Mouse (Mus musculus) spleen, adult 2 months (tissue): ENCODE measurements around the gene Fpgs. TPM values are rescaled to one million over a fixed set of nuclear protein-coding genes. Genes with fewer than 3 reads are reported as not detected.

ENCODE experiments used
- DNase-seq, 2 experiments: peaks; one replicate each; pipeline versions ENCODE4 v3.0.0 to v3.0.0-alpha.2; 2012 to 2021; ENCODE audit warnings: low spot score in 2 of 2, low read depth in 1 of 2
- H3K27ac ChIP-seq: fragments of 200-500 bp; 2 replicates; pipeline ENCODE4 v1.5.1; 2012; ENCODE audit warnings: low read length, inconsistent platforms; ENCODE audit not compliant: insufficient read depth
- H3K27me3 ChIP-seq: fragments of 200-500 bp; 2 replicates; pipeline ENCODE4 v1.6.1; 2012; ENCODE audit warnings: mild to moderate bottlenecking, moderate library complexity, low read length, inconsistent platforms; ENCODE audit not compliant: control insufficient read depth, insufficient read depth
- H3K36me3 ChIP-seq: fragments of 200-500 bp; 2 replicates; pipeline ENCODE4 v1.6.1; 2012; ENCODE audit warnings: mild to moderate bottlenecking, low read length, inconsistent platforms; ENCODE audit not compliant: control insufficient read depth, insufficient read depth
- H3K4me1 ChIP-seq: fragments of 200-500 bp; 2 replicates; pipeline ENCODE4 v1.6.1; 2011; ENCODE audit warnings: inconsistent platforms; ENCODE audit not compliant: control insufficient read depth, insufficient read depth, insufficient read length
- H3K4me3 ChIP-seq: fragments of 200-500 bp; 2 replicates; pipeline ENCODE4 v1.5.1; 2011; ENCODE audit warnings: mild to moderate bottlenecking, inconsistent platforms; ENCODE audit not compliant: insufficient read depth, insufficient read length; ENCODE audit errors: extremely low read depth
- CTCF ChIP-seq: fragments of 200-500 bp; IDR thresholded peaks from 2 replicates; pipeline ENCODE4 v1.5.1; 2011; ENCODE audit warnings: mild to moderate bottlenecking, inconsistent platforms; ENCODE audit not compliant: insufficient read depth, insufficient read length, insufficient replicate concordance; ENCODE audit errors: extremely low read depth
- POLR2A ChIP-seq: fragments of 200-500 bp; IDR thresholded peaks from 2 replicates; pipeline ENCODE4 v1.6.1; 2011; ENCODE audit warnings: low read depth, low read length, inconsistent platforms
- WGBS: fragments of 180-500 bp; shearing (Covaris S2); methylation state at CpG from one replicate; pipeline ENCODE4 v1.1.7; 2018; 5-methylcytosine and 5-hydroxymethylcytosine counted together
- polyA plus RNA-seq: library from polyadenylated mRNA; depleted of rRNA; stranded (reverse); fragments of >200 nt; gene quantifications from 2 replicates; pipeline ENCODE4 v1.2.3, GENCODE M21; 2012

Fpgs gene
- polyA plus RNA-seq, 1 experiment, result 34.5 TPM

DNA sequence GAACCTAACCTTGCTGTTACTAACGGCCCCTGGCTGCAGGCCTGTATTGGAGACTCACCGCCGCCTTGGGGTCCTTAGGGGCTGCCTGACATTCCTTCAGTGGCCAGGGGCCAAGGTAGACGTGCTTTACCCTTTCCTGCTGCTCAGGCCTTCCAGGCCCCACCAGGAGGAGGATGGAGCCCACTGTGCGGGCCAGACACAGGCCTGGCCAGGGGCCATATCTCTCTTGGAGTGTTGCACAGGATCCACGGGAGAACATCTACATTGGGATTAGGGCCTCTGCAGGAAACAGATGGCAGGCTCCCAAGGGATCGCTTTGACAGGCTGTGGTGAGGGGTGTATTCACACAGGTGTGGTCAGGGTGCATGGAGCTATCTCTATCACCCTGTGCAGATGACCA, 61.1 kb downstream of the Fpgs start:
- H3K4me1 ChIP-seq, result peaks cover 11% of the 10 kb centered on the region
- no peaks in the 10 kb centered on the region for H3K27me3 ChIP-seq
- DNase-seq, result no peak
- 77% methylated on average over 7 of the region's 7 CpGs for WGBS
- H3K4me3 ChIP-seq, result no peak overlapping the region
- H3K36me3 ChIP-seq, result no peaks in the 10 kb centered on the region
- TF ChIP-seq CTCF (no peak), POLR2A (no peak)
- H3K27ac ChIP-seq, result no peak overlapping the region

DNA sequence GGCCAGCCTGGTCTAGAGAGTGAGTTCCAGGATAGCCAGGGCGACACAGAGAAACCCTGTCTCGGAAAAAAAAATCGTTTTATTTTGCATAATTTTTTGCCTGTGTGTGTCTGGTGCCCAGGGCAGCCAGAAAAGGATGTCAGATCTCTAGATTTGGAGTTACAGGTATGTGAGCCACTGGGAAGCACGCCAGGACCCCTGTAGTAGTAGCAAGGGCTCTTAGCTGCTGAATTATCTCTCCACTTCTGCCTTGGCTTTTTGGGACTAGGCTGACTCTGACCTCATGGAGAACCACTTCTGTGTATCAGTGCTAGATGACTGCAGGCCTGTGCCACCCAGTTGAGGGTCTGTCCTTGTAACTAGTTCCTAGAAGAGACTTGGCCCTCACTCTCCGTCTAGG, 62.1 kb downstream of the Fpgs start:
- no peak overlapping the region for H3K27ac ChIP-seq
- TF ChIP-seq POLR2A (no peak), CTCF (no peak)
- H3K27me3 ChIP-seq, result no peaks in the 10 kb centered on the region
- DNase-seq, result no peak
- H3K4me3 ChIP-seq, result no peak overlapping the region
- peaks cover 14% of the 10 kb centered on the region for H3K4me1 ChIP-seq
- 79% methylated on average over 5 of the region's 5 CpGs for WGBS
- H3K36me3 ChIP-seq, result no peaks in the 10 kb centered on the region

DNA sequence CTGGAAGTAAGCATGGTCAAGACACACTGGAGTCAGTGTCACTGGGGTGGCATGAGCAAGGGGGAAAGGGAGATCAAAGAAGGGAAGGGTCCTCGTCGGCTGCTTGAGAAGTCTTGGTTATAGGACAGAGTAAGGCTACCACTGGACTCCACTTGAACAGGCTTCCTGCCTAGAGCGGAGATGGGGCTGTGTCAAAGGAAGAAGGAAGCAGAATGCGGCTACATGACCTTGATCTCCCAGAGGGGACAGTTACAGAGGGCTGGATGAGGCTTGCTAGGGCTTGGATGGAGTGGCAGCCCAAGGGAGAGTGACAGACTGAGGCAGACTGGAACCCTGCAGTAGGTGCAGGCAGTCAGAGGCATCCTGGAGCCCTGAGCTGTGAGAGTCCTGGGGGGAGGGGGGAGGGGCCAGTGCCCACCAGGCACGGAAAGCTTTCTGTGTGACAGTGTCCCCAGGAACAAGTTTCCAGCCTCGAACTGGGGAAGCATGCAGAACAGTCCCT, 63.3 kb downstream of the Fpgs start:
- peaks cover 8% of the 10 kb centered on the region for H3K4me1 ChIP-seq
- H3K27me3 ChIP-seq, result no peaks in the 10 kb centered on the region
- TF ChIP-seq POLR2A (no peak), CTCF (no peak)
- no peak for DNase-seq
- H3K4me3 ChIP-seq, result no peak overlapping the region
- peak overlapping the region; percentile 13; the same call in 1 of the 2 replicates for H3K27ac ChIP-seq
- no peaks in the 10 kb centered on the region for H3K36me3 ChIP-seq
- WGBS, result 34% methylated on average over 6 of the region's 6 CpGs

DNA sequence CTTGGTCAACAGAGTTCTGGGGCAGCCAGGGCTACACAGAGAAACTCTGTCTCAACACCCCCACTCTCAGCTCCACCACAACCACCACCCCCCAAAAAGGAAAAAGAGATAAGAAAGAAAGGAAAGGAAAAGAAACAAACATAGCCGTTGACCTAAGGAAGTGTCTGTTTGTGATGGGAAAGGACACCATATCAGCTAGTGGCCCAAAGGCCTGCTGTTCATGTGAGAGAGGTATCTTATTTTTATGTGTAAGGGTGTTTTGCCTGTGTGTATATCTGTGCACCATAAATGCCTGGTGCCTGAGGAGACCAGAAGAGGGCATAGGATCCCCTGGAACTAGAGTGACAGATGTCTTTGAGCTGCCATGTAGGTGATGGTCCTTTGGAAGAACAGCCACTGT, 64.3 kb downstream of the Fpgs start:
- Histone ChIP-seq H3K4me3 (no peak overlapping the region), H3K36me3 (no peaks in the 10 kb centered on the region), H3K4me1 (peaks cover 8% of the 10 kb centered on the region), H3K27me3 (no peaks in the 10 kb centered on the region), H3K27ac (no peak overlapping the region)
- DNase-seq, result no peak
- 45% methylated on average over 1 of the region's 1 CpGs for WGBS
- TF ChIP-seq POLR2A (no peak), CTCF (no peak)

DNA sequence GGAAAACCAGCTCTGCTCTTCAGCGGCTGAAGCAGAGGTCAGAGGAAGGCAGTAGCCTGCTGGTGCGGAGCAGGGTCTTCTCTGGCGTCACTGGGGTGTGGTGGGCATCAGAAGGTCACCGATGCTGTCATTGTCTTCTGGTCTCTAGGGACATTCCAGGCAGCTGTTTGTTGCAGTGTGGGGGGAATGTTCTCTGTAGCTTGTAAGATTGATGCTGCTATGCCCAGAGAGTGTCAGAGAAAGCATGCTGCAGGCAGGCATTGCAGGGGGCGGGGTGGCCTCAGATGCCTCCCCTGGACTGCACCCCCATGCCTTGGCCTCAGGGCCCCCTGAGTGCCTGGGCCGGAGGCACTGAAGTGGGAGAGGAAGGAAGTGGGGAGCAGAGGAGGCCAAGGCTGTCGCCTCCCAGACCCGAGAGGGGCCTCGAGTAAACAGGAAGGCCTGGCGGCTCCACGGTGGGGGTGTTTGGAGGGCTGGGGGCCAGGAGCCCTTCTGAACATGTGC, 66.1 kb downstream of the Fpgs start:
- Histone ChIP-seq H3K27ac (peak overlapping the region; percentile 60), H3K27me3 (no peaks in the 10 kb centered on the region), H3K4me3 (no peak overlapping the region), H3K4me1 (peaks cover 8% of the 10 kb centered on the region), H3K36me3 (no peaks in the 10 kb centered on the region)
- no peak for TF ChIP-seq POLR2A
- TF ChIP-seq CTCF, result no peak
- 16% methylated on average over 11 of the region's 11 CpGs for WGBS
- peak; percentile 19 to 75 for DNase-seq

DNA sequence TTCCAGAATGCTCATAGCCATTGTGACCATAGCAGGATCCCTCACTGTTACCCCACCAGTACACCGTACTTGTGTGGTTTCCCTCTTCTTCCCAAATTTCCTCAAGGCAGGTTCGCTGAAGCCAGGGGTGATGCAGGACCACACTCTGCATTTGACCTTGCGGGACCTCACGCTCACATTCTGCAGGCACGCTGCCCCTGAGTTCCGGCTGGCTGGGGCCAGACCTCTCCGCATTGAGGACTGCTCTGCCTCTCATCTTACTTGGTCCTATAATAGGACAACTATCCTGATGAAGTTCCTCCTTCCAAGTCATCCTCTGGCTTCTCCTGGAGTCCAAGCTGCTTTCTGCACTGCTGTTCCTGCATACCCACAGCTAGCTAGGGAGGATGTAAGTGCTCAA, 67.3 kb downstream of the Fpgs start:
- Histone ChIP-seq H3K4me3 (no peak overlapping the region), H3K4me1 (peaks cover 8% of the 10 kb centered on the region), H3K27ac (no peak overlapping the region), H3K36me3 (no peaks in the 10 kb centered on the region), H3K27me3 (no peaks in the 10 kb centered on the region)
- no peak for TF ChIP-seq POLR2A
- TF ChIP-seq CTCF, result no peak
- 93% methylated on average over 7 of the region's 7 CpGs for WGBS
- DNase-seq, result no peak

DNA sequence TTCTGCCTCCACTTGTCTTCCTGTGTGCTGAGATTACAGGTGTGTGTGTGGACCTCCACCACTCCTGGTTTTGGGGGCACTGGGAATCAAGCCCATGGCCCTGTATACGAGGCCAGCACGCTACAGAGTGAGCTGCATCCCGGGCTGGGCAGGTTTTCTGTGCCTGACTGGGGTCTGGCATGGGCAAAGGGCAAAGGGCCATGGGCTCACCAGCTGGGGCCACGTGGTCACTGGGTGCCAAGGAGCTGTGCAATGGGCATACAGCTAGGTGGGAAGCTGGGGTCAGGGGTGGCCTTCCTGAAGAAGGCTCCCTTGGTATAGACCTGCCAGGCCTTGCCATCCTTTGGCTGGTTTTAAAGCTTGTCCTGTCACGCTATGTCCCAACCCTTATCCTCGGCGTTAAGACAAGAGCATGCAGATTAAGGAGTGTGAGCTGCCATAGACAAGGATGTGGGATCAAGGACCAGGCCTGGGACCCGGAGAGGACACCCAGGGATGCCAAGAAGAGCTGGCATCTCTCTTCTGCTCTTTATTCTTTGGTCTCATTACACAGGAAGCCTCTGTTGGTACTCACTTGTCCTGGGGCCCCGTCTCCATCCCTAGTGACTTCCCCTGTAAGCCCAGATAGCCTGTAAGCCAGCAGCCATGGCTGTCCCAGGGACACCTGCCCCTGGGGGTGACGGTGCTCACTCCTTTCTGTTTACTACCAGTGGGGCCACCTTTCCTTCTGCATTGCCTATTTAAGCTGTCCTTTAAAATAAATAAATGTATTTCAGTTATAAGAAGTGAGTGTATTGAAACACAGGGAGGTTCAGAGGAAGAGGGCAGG, 69.5 kb downstream of the Fpgs start:
- no peaks in the 10 kb centered on the region for H3K36me3 ChIP-seq
- H3K4me1 ChIP-seq, result peaks cover 8% of the 10 kb centered on the region
- WGBS, result 85% methylated on average over 10 of the region's 10 CpGs
- DNase-seq, result no peak
- no peaks in the 10 kb centered on the region for H3K27me3 ChIP-seq
- no peak overlapping the region; the same call in 1 of the 2 replicates for H3K27ac ChIP-seq
- TF ChIP-seq POLR2A (no peak), CTCF (no peak)
- no peak overlapping the region for H3K4me3 ChIP-seq
